Mouse (Mus musculus) kidney, adult 2 months (tissue): ENCODE measurements around the gene Hoxa2.

Source experiments
- CTCF ChIP-seq: fragments of 200-500 bp; conservative IDR thresholded peaks from 2 replicates; pipeline ENCODE4 v1.5.1; 2011; ENCODE audit warnings: low read depth, mild to moderate bottlenecking, control low read depth, low read length, moderate library complexity, mixed read lengths; ENCODE audit not compliant: insufficient read depth, insufficient read length
- POLR2A ChIP-seq: fragments of 200-500 bp; IDR thresholded peaks from one replicate; pipeline ENCODE4 v1.6.1; 2011; ENCODE audit warnings: low read depth, low read length, control low read depth

- TF ChIP-seq POLR2A (no peak), CTCF (no peak)
Observed at GRCm38 (mm10) chr6:52156551-52157200, 8.0 kb downstream of the Hoxa2 start.
